Mouse (Mus musculus) left cerebral cortex, adult 6 months (tissue): ENCODE data around the gene Cript. TPM values are rescaled to one million over a fixed set of nuclear protein-coding genes. Genes with fewer than 3 reads are reported as not detected.

Experiments used
- long read RNA-seq, 2 experiments: library from polyadenylated mRNA; unstranded; transcript quantifications; one replicate each; pipeline ENCODE4 v2.0.0; 2019 to 2020
- polyA plus RNA-seq: library from polyadenylated mRNA; unstranded; fragments of <200 nt; fragmentation: Nextera tagmentation; gene quantifications from 2 replicates; pipeline ENCODE4 v1.2.3, GENCODE M21; 2021

Cript gene
- polyA plus RNA-seq: 166 and 200 TPM in 2 replicates
- long read RNA-seq, experiment 1, transcript Cript-202 (5 exons, 763 nt): minor isoform, 5 of 291 reads
- long read RNA-seq, experiment 1, transcript Cript-201 (5 exons, 1,184 nt): major isoform, 265 of 291 reads
- long read RNA-seq, experiment 1, partial matches to known transcripts: 11 of 291 reads
- long read RNA-seq, experiment 1, other reads (novel, unspliced or antisense): 10 of 291 reads
- long read RNA-seq, experiment 2, transcript Cript-201 (5 exons, 1,184 nt): major isoform, 160 of 188 reads
- long read RNA-seq, experiment 2, partial matches to known transcripts: 15 of 188 reads
- long read RNA-seq, experiment 2, other reads (novel, unspliced or antisense): 9 of 188 reads

GRCm38 (mm10) chr17:87025269-87025949 is at the start of gene Cript, which contains the start of gene Pigf:
Cript (plus strand) TSS chr17:87025550.
Pigf (minus strand) TSS chr17:87025406.

Other genes with a start within 250 kb of the Cript start
- not detected in 2 replicates for gene Tmem247, start 108.2 kb upstream of the Cript start, polyA plus RNA-seq
- not detected in 2 replicates for gene Atp6v1e2, start 77.7 kb upstream of the Cript start, polyA plus RNA-seq
- 2.6 and 3.6 TPM in 2 replicates for gene Rhoq, start 62.5 kb upstream of the Cript start, polyA plus RNA-seq
- gene Pigf, start 144 bp upstream of the Cript start, polyA plus RNA-seq: 31.9 TPM in 2 replicates
- 23.3 and 40.0 TPM in 2 replicates for gene Socs5, start 82.1 kb downstream of the Cript start, polyA plus RNA-seq
- gene Mcfd2, start 240.4 kb downstream of the Cript start, polyA plus RNA-seq: 89.4 and 102 TPM in 2 replicates